Mouse (Mus musculus) spleen, postnatal 0 days (tissue): ENCODE data around the gene Tmem217. TPM values are rescaled to one million over a fixed set of nuclear protein-coding genes. Genes with fewer than 3 reads are reported as not detected.

Experiments
- polyA plus RNA-seq: library from polyadenylated mRNA; unstranded; fragments of >200 nt; fragmentation: Nextera tagmentation; extraction: Ambion mirVana; gene quantifications from 2 replicates; pipeline ENCODE4 v1.2.1, GENCODE M21; 2015

Gene Tmem217
- 0.20 and 0.51 TPM in 2 replicates for polyA plus RNA-seq

DNA sequence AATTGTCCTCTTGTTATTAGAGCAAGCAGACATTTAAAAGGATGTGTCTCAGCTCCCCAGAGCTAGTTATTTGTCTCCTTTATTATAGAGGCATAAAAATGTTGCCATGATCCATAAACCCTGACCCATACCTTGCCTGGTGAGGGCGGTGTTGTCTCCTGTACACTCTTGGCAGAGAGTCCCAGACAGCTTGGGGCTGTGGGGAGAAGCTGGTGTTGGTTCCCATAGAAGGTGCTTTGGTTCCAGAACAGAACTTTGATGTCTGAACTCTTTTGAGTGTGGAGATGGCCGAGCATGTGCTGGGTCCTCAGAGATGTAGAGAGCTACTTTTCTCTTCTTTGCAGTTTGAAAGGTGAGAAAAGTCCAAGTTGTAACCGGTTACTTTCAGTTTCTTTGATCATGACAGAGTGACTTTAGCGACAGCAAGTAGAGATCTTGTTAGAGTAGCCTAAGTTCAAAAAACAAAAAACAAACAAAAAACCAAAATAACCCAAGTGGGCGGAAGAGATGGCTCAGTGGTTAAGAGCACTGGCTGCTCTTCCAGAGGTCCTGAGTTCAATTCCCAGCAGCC is at the start of gene Tmem217:
Tmem217 (minus strand) TSS at position 224 of the 571 bp plus-strand sequence.

DNA sequence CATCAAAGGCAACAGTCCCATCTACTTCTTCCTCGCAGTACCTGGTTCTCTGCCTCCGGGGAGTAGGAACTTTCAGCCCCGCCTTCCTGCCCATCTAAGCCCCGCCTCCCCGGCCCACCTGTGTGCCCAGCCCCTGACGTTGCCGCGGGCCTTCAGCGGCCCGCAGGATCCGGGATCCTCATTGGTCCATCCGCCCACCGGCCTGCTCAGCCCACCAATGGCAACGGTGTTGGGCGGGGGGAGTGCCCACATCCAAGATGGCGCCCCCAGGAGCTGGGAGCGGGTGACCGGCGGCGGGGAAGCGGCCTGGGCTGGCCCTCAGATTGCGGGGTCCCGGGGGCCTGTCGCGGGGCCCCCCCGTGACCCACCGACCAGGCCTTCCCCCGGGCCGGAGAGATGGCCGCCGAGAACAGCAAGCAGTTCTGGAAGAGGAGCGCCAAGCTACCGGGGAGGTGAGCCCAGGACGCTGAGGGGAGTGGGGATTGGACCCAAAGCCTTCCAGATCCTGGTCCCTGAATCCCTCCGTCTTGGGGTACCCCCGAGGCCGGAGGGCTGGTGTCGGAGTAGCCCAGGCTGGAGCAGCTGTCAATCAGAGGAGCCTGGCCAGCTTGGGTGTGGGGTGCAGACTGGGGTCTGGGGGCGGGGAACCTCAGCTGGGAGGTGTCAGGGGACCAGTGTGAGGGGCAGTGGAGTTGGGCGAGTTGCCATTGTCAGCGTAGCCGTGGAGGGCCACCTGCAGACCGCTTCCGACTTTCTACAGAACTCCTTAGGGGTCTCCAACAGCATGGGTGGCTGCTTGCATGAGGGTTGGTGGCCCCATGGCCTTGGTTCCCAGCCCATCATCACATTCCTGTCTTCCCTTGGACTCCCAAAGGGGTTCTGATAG is 2.4 kb downstream of the Tmem217 start, which contains the start of the genes Gm17657 and Tbc1d22b:
Gm17657 (minus strand) TSS at position 96 of the 886 bp plus-strand sequence.
Tbc1d22b (plus strand) TSS at position 243 of the 886 bp plus-strand sequence.

DNA sequence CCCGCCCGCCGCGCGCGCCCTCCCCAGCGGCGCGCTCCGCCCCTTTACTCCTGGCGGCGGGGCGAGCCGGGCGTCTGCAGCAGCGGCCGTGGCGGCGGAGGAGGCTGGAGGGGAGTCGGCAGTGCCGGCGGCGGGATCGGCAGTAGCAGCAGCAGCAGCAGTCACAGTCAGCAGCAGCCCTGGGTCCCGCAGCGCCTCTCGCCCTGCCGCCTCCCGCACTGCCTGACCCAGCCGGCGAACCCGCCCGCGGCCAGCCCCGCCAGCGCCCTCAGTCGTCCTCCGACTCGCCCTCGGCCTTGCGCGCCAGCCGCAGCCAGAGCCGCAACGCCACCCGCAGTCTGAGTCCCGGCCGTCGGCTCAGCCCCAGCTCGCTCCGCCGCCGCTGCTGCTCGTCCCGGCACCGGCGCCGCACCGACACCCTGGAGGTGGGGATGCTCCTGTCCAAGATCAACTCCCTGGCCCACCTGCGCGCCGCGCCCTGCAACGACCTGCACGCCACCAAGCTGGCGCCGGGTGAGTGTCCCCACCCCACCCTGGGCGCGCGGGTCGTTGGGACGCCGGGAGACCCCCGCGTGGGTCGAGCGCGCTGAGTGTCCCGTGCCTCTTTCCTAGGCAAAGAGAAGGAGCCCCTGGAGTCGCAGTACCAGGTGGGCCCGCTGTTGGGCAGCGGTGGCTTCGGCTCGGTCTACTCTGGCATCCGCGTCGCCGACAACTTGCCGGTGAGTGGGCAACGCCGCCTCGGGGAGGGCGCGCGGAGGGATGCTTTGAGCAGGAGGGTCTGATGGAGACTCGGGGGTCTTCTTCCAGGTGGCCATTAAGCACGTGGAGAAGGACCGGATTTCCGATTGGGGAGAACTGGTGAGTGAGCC is 61.2 kb downstream of the Tmem217 start, which contains the start of gene Pim1:
Pim1 (plus strand) TSS at position 41 of the 869 bp plus-strand sequence.

Other genes starting within 250 kb of the Tmem217 start
- gene Pi16, start 234.7 kb downstream of the Tmem217 start, polyA plus RNA-seq, result 7.3 and 12.1 TPM in 2 replicates
- 104 and 116 TPM in 2 replicates for gene Mtch1, start 204.5 kb downstream of the Tmem217 start, polyA plus RNA-seq
- gene Fgd2, start 191.5 kb downstream of the Tmem217 start, polyA plus RNA-seq, result 14.4 and 22.9 TPM in 2 replicates
- gene Pim1, start 61.6 kb downstream of the Tmem217 start, polyA plus RNA-seq, result 66.6 and 94.8 TPM in 2 replicates
- gene Gm17657, start 2.7 kb downstream of the Tmem217 start, polyA plus RNA-seq, result not detected in 2 replicates
- 3.4 and 3.8 TPM in 2 replicates for gene Tbc1d22b, start 2.6 kb downstream of the Tmem217 start, polyA plus RNA-seq
- gene Rnf8, start 62.4 kb upstream of the Tmem217 start, polyA plus RNA-seq, result 44.3 and 50.6 TPM in 2 replicates
- 1.5 and 1.8 TPM in 2 replicates for gene Gm28043, start 62.5 kb upstream of the Tmem217 start, polyA plus RNA-seq
- 97.3 and 132 TPM in 2 replicates for gene Cmtr1, start 108.2 kb upstream of the Tmem217 start, polyA plus RNA-seq
- gene Ccdc167, start 164.7 kb upstream of the Tmem217 start, polyA plus RNA-seq, result 8.5 and 9.4 TPM in 2 replicates